Mouse (Mus musculus) spleen, postnatal 14 days (tissue): ENCODE measurements around the gene Slc35f4.
"Not testable (repeated sequence)": the region's sequence is repeated elsewhere in the genome, so short reads cannot be mapped to it uniquely, and the experiment has no call there.

Experiments
- DNase-seq, 2 experiments: peaks; one replicate each; pipeline ENCODE4 v3.0.0; 2021 to 2022; ENCODE audit warnings: low spot score in 2 of 2

Gene Slc35f4

GRCm38 (mm10) chr14:49278880-49279279 lies 247.0 kb downstream of the Slc35f4 start:
- DNase-seq: no peak

GRCm38 (mm10) chr14:49278479-49278878 lies 247.4 kb downstream of the Slc35f4 start:
- DNase-seq: not testable (repeated sequence)

- no peak for DNase-seq
These were observed 248.2 kb downstream of the Slc35f4 start for GRCm38 (mm10) chr14:49277642-49278041.

GRCm38 (mm10) chr14:49275376-49275775 lies 250.5 kb downstream of the Slc35f4 start:
- no peak for DNase-seq

- no peak for DNase-seq
These were observed 260.4 kb downstream of the Slc35f4 start for GRCm38 (mm10) chr14:49265286-49266002.
